Mouse (Mus musculus): ENCODE data around the gene Tab2.

DNA sequence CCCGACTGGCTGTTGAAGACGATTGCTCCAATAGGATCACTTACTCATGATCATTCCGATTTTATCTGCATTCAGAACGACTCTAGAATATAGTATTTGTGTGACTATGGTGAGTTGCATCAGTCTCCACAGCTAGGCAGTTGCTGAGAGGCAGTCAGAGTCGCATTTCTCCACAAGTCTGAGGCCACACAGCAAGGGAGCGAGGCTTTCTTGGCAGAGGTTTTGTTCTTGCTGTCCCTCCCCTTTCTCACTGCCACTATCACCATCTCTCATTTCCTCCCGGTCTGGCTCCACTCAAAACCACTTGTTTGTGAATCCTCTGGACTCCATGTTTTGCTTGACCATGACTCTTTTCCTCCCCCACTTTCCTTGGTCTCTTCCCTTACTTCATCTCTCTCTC lies 81.8 kb downstream of the Tab2 start:
- TF ChIP-seq CTCF (IDR thresholded peaks at IDR 0.05; ENCODE audit: extremely low read depth, insufficient read depth, insufficient read length, insufficient replicate concordance) (no peak), POLR2A (IDR thresholded peaks at IDR 0.05; ENCODE audit: low read depth, low read length) (no peak)
